Mouse (Mus musculus) embryo, embryonic 10 days (tissue): ENCODE measurements around the gene Dis3l2.
A peak's percentile ranks its signal among the peaks of the same experiment; 100 is the strongest.

Experiments
- DNase-seq: peaks from one replicate; pipeline ENCODE4 v3.0.0-alpha.2; 2015; ENCODE audit warnings: low spot score

The Dis3l2 gene

GRCm38 (mm10) chr1:87070720-87071119 lies 367.1 kb downstream of the Dis3l2 start:
- DNase-seq, result peak; percentile 60

GRCm38 (mm10) chr1:87073776-87074175 lies 370.2 kb downstream of the Dis3l2 start:
- DNase-seq, result no peak

GRCm38 (mm10) chr1:87086196-87086595 lies 382.6 kb downstream of the Dis3l2 start:
- no peak for DNase-seq

- DNase-seq, result no peak
These were observed 383.4 kb downstream of the Dis3l2 start for GRCm38 (mm10) chr1:87086964-87087363.

GRCm38 (mm10) chr1:87089251-87089650 lies 385.6 kb downstream of the Dis3l2 start:
- DNase-seq, result no peak

GRCm38 (mm10) chr1:87089828-87090227 lies 386.2 kb downstream of the Dis3l2 start, which contains the start of gene Alppl2:
Alppl2 (minus strand) TSS chr1:87089928.
- no peak for DNase-seq

- no peak for DNase-seq
These were observed 392.0 kb downstream of the Dis3l2 start for GRCm38 (mm10) chr1:87095642-87096041.

- DNase-seq, result peak; percentile 81
These were observed 394.9 kb downstream of the Dis3l2 start for GRCm38 (mm10) chr1:87098358-87098975.
